Mouse (Mus musculus) liver, embryonic 14.5 days (tissue): ENCODE results near the gene Chn2. TPM values are rescaled to one million over a fixed set of nuclear protein-coding genes. Genes with fewer than 3 reads are reported as not detected.

ENCODE experiments used
- ATAC-seq: fragments of 200-750 bp; cut with Nextera tagmentation; 2 replicates; pipeline ENCODE4 v1.8.0; 2017; ENCODE audit warnings: moderate number of reproducible peaks, mild to moderate bottlenecking, moderate library complexity; ENCODE audit not compliant: insufficient read depth
- DNase-seq, 3 experiments: peaks; one replicate each; pipeline ENCODE4 v3.0.0-alpha.2; 2012 to 2013; ENCODE audit warnings: low read depth in 3 of 3, low spot score in 3 of 3
- H3K27ac ChIP-seq: fragments of 300-500 bp; sonication (generic); 2 replicates; pipeline ENCODE4 v1.5.1; 2014; ENCODE audit warnings: moderate library complexity, mild to moderate bottlenecking, control low read depth, inconsistent platforms
- H3K27me3 ChIP-seq: fragments of 300-500 bp; sonication (generic); 2 replicates; pipeline ENCODE4 v1.6.1; 2014; ENCODE audit warnings: mild to moderate bottlenecking, low read length, moderate library complexity; ENCODE audit not compliant: control insufficient read depth, insufficient read depth
- H3K36me3 ChIP-seq: fragments of 300-500 bp; sonication (generic); replicated peaks from 2 replicates; pipeline ENCODE4 v1.6.1; 2014; ENCODE audit warnings: low read depth; ENCODE audit not compliant: control insufficient read depth, insufficient read depth
- H3K4me1 ChIP-seq, 2 experiments: fragments of 200-500 bp in 1 of 2; fragments of 300-500 bp in 1 of 2; sonication (generic) in 1 of 2; replicated peaks; 2 replicates each; pipeline ENCODE4 v1.6.1; 2012 to 2014; ENCODE audit warnings: antibody characterized with exemption in 1 of 2, inconsistent platforms in 1 of 2, low read length in 1 of 2; ENCODE audit not compliant: control insufficient read depth in 2 of 2, insufficient read depth in 2 of 2
- H3K4me2 ChIP-seq: fragments of 300-500 bp; sonication (generic); 2 replicates; pipeline ENCODE4 v1.6.1; 2014; ENCODE audit warnings: low read depth, mild to moderate bottlenecking, control low read depth, moderate library complexity
- H3K4me3 ChIP-seq, 2 experiments: fragments of 200-500 bp in 1 of 2; fragments of 300-500 bp in 1 of 2; sonication (generic) in 1 of 2; 2 replicates each; pipeline ENCODE4 v1.5.1; 2012 to 2014; ENCODE audit warnings: low read depth in 2 of 2, low read length in 2 of 2, mild to moderate bottlenecking in 2 of 2, control low read depth in 1 of 2, inconsistent platforms in 1 of 2, moderate library complexity in 1 of 2; ENCODE audit not compliant: insufficient read depth in 1 of 2
- H3K9ac ChIP-seq: fragments of 300-500 bp; sonication (generic); replicated peaks from 2 replicates; pipeline ENCODE4 v1.6.1; 2014; ENCODE audit warnings: mild to moderate bottlenecking, control low read depth, moderate library complexity
- H3K9me3 ChIP-seq: fragments of 300-500 bp; sonication (generic); 2 replicates; pipeline ENCODE4 v1.6.1; 2016; ENCODE audit warnings: low read length, mixed read lengths; ENCODE audit not compliant: control insufficient read depth
- CTCF ChIP-seq: IDR thresholded peaks from 2 replicates; pipeline ENCODE4 v1.5.1; 2016; ENCODE audit warnings: antibody characterized with exemption, low read depth, control low read depth
- EP300 ChIP-seq: IDR thresholded peaks from 2 replicates; pipeline ENCODE4 v1.6.1; 2016; ENCODE audit warnings: antibody characterized with exemption, low read depth
- WGBS: fragments of 180-500 bp; shearing (Covaris S2); extraction: QIAGEN DNeasy Blood & Tissue Kit; methylation state at CpG from one replicate; pipeline ENCODE4 v1.1.7; 2014; ENCODE audit not compliant: insufficient replicate concordance; 5-methylcytosine and 5-hydroxymethylcytosine counted together
- polyA plus RNA-seq, 2 experiments: library from polyadenylated mRNA; depleted of rRNA in 1 of 2; stranded (reverse) in 1 of 2; unstranded in 1 of 2; fragments of >200 nt; fragmentation: Nextera tagmentation in 1 of 2; extraction: Ambion mirVana in 1 of 2; gene quantifications; 2 replicates each; pipeline versions ENCODE4 v1.2.1 to v1.2.3; 2012 to 2014

The Chn2 gene
- polyA plus RNA-seq, 2 experiments = 1.7 to 4.3 TPM

DNA sequence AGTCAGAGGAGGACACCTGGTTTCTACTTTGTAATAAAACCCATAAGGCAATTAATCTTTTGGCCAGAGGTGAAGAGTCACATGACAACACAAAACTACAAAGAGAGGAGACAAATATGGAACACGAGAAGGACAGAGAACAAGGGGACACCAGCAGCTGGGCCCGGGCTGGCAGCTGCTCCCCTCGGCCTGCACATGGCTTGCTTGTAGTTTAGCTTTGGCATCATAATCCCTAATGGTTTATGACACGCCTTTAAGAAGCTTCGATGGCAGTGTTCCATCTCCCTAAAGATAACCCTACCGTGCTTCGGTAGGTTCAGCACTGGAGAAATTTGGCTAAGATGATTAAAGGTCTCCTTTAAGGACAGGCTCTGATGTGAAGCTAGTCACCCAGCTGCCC lies 225.2 kb downstream of the Chn2 start:
- no peaks in the 10 kb centered on the region for H3K9me3 ChIP-seq
- TF ChIP-seq EP300 (no peak), CTCF (no peak)
- WGBS = 66% methylated on average over 7 of the region's 7 CpGs
- DNase-seq = no peak
- H3K4me1 ChIP-seq = no peaks in the 10 kb centered on the region
- H3K27ac ChIP-seq = no peak overlapping the region
- no peaks in the 10 kb centered on the region for H3K27me3 ChIP-seq
- H3K4me3 ChIP-seq = no peak overlapping the region
- H3K4me2 ChIP-seq = no peak overlapping the region
- H3K9ac ChIP-seq = no peak overlapping the region
- ATAC-seq = no peak
- no peaks in the 10 kb centered on the region for H3K36me3 ChIP-seq

DNA sequence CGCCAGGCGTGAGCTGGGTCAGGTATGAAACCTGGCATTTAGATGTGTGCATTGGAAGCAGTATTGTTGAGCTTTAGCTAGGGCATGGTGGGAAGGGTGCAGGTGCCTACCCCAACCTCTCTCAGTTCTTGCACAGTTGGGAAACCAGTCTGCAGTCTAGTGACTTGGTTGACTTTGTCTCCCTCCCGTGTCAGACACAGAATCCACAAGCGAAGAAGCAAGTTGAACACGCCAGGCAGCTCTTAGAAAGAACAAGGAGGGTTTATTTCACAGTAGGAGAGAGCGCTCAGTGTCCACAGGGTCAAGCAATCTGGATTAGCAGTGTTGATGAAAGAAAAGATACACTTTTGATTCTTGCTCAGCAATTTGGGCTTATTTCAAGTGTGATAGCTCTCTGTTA lies 226.0 kb downstream of the Chn2 start:
- Histone ChIP-seq H3K4me3 (no peak overlapping the region), H3K36me3 (no peaks in the 10 kb centered on the region), H3K27ac (no peak overlapping the region), H3K4me2 (no peak overlapping the region), H3K9ac (no peak overlapping the region), H3K4me1 (no peaks in the 10 kb centered on the region), H3K9me3 (no peaks in the 10 kb centered on the region), H3K27me3 (no peaks in the 10 kb centered on the region)
- 82% methylated on average over 6 of the region's 6 CpGs for WGBS
- TF ChIP-seq CTCF (no peak), EP300 (no peak)
- ATAC-seq (no peak), DNase-seq (no peak)

DNA sequence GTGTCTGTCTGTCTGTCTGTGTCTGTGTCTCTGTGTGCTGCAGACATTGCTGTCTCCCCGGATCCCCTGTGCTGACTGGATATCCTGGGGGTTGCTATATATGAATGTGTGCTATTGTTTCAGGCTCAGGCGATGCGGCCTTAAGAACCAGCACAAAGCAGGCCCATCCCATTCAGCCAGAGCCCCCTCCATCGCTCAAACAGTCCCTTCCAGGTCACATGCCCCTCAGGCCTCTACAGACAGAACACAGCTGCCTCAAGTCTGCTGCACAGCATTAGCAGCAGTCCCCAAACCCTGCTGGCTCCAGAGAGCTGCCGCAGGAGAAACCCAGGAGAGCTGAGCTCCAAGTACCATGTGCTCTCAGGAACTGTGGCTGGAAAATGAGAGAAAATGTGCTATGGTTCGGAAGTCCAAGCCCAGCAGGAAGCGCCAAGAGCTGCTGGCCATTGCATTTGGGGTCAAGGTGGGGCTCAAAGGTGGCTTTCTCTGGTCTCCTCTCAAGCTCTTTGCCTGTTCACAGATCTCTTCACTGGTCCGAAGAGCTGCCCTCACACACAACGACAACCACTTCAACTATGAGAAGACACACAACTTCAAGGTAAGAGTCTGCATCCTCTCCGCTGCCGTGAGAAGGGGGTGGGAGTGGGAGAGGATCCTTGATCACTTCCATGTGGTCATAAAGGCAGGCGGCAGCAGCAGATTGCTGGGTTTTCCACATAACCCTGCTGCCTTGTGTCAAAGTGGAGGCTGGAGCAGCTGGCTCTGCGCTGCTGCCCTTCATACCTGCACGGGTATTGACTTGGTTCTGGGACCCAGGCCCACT lies 233.4 kb downstream of the Chn2 start:
- H3K27ac ChIP-seq = no peak overlapping the region
- no peaks in the 10 kb centered on the region for H3K4me1 ChIP-seq
- no peak overlapping the region for H3K9ac ChIP-seq
- TF ChIP-seq EP300 (no peak), CTCF (no peak)
- H3K27me3 ChIP-seq = no peaks in the 10 kb centered on the region
- ATAC-seq = no peak
- 66% methylated on average over 14 of the region's 14 CpGs for WGBS
- no peaks in the 10 kb centered on the region for H3K36me3 ChIP-seq
- no peak overlapping the region for H3K4me2 ChIP-seq
- H3K4me3 ChIP-seq = no peak overlapping the region
- no peaks in the 10 kb centered on the region for H3K9me3 ChIP-seq
- DNase-seq = no peak

DNA sequence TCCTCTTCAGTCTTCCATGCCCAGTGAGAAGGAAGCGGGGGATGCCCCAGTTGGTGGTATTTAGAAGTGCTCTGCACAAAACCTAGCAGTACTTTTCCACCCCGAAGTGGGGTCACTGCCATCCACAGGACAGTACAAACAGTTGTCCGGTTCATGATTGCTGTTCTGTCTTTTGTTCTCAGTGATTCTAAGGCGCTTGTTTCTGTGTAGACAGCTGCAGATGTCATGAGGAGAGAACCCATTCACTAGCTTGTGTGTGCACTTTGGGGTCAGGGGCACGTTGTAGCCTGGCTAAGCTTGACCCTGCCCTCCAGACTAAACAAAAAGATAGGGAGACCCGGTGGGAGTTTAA lies 234.0 kb downstream of the Chn2 start:
- Histone ChIP-seq H3K9ac (no peak overlapping the region), H3K27me3 (no peaks in the 10 kb centered on the region), H3K9me3 (no peaks in the 10 kb centered on the region), H3K4me3 (no peak overlapping the region), H3K4me2 (no peak overlapping the region), H3K4me1 (no peaks in the 10 kb centered on the region), H3K27ac (no peak overlapping the region), H3K36me3 (no peaks in the 10 kb centered on the region)
- TF ChIP-seq EP300 = no peak
- TF ChIP-seq CTCF = no peak
- WGBS = 49% methylated on average over 6 of the region's 6 CpGs
- ATAC-seq (no peak), DNase-seq (no peak)

DNA sequence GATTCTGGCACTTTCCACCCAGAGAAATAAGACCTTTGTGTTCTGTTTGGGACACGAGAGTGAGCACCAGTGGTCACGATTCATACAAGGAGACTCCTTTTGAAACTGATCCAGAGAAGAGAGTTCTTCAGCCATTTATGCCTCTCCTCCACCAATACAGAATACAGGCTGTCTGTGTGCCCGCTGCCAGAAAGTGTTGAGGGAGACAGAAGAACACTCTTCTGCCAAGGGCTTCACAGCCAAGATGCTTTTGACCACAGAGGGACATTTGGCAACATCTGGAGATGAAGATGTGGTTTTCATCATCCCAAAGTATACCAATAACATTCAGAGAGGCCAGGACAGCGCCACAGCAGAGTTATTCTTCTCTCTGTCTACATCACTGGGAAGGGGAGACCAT lies 237.9 kb downstream of the Chn2 start:
- 58% methylated on average over 4 of the region's 4 CpGs for WGBS
- H3K4me1 ChIP-seq = 0 out of 4 replicates have a peak, but pooled peaks cover 0 to 5% of the 10 kb centered on the region in 2 experiments
- no peaks in the 10 kb centered on the region for H3K27me3 ChIP-seq
- no peak overlapping the region for H3K27ac ChIP-seq
- DNase-seq (no peak), ATAC-seq (no peak)
- no peak overlapping the region for H3K4me3 ChIP-seq
- TF ChIP-seq EP300 = no peak
- TF ChIP-seq CTCF = no peak
- no peak overlapping the region for H3K4me2 ChIP-seq
- no peak overlapping the region for H3K9ac ChIP-seq
- H3K9me3 ChIP-seq = no peaks in the 10 kb centered on the region
- H3K36me3 ChIP-seq = no peaks in the 10 kb centered on the region
